Mouse (Mus musculus) heart, embryonic 12.5 days (tissue): ENCODE results near the gene Pcdh17. TPM values are rescaled to one million over a fixed set of nuclear protein-coding genes. Genes with fewer than 3 reads are reported as not detected.
A peak's percentile ranks its signal among the peaks of the same experiment; 100 is the strongest.

Experiments
- ATAC-seq: fragments of 200-750 bp; cut with Nextera tagmentation; 2 replicates; pipeline ENCODE4 v1.8.0; 2017; ENCODE audit warnings: moderate TSS enrichment, moderate library complexity; ENCODE audit not compliant: insufficient number of reproducible peaks, low FRiP score
- H3K27ac ChIP-seq: fragments of 300-500 bp; sonication (generic); 2 replicates; pipeline ENCODE4 v1.5.1; 2016; ENCODE audit warnings: mild to moderate bottlenecking, moderate library complexity; ENCODE audit not compliant: poor library complexity, severe bottlenecking
- H3K27me3 ChIP-seq: fragments of 300-500 bp; sonication (generic); replicated peaks from 2 replicates; pipeline ENCODE4 v1.6.1; 2016; ENCODE audit warnings: mild to moderate bottlenecking, moderate library complexity
- H3K36me3 ChIP-seq: fragments of 300-500 bp; sonication (generic); 2 replicates; pipeline ENCODE4 v1.6.1; 2016; ENCODE audit warnings: mild to moderate bottlenecking, moderate library complexity
- H3K4me1 ChIP-seq: fragments of 300-500 bp; sonication (generic); replicated peaks from 2 replicates; pipeline ENCODE4 v1.6.1; 2016; ENCODE audit warnings: mild to moderate bottlenecking
- H3K4me2 ChIP-seq: fragments of 300-500 bp; sonication (generic); 2 replicates; pipeline ENCODE4 v1.6.1; 2016; ENCODE audit warnings: mild to moderate bottlenecking, moderate library complexity
- H3K4me3 ChIP-seq: fragments of 300-500 bp; sonication (generic); 2 replicates; pipeline ENCODE4 v1.5.1; 2016; ENCODE audit warnings: mild to moderate bottlenecking
- H3K9ac ChIP-seq: fragments of 300-500 bp; sonication (generic); 2 replicates; pipeline ENCODE4 v1.6.1; 2016; ENCODE audit warnings: mild to moderate bottlenecking, moderate library complexity
- H3K9me3 ChIP-seq: fragments of 300-500 bp; sonication (generic); replicated peaks from 2 replicates; pipeline ENCODE4 v1.6.1; 2016; ENCODE audit warnings: mild to moderate bottlenecking, moderate library complexity
- WGBS: fragments of 180-500 bp; shearing (Covaris S2); methylation state at CpG from one replicate; pipeline ENCODE4 v1.1.7; 2016; 5-methylcytosine and 5-hydroxymethylcytosine counted together
- polyA plus RNA-seq: library from polyadenylated mRNA; unstranded; fragments of >200 nt; fragmentation: Nextera tagmentation; extraction: Ambion mirVana; gene quantifications from 2 replicates; pipeline ENCODE4 v1.2.1, GENCODE M21; 2016

Pcdh17 gene
- polyA plus RNA-seq = 1.7 and 1.8 TPM in 2 replicates

- Histone ChIP-seq H3K9me3 (no peaks in the 10 kb centered on the region), H3K27ac (peak within 1 kb of the TSS; percentile 68; the same call in 1 of the 2 replicates), H3K4me3 (peak within 1 kb of the TSS; percentile 76), H3K4me1 (peaks cover 22% of the 10 kb centered on the region; the same call in 1 of the 2 replicates), H3K27me3 (peaks cover 19% of the 10 kb centered on the region), H3K9ac (peak within 1 kb of the TSS; percentile 75), H3K36me3 (no peaks in the 10 kb centered on the region), H3K4me2 (peak within 1 kb of the TSS; percentile 92)
- ATAC-seq = peak; percentile 92
- WGBS = under 1% methylated on average over 31 of the region's 31 CpGs
Measured at GRCm38 (mm10) chr14:84443288-84443686, at the start of gene Pcdh17. TSS of gene Pcdh17 (plus strand) at chr14:84443563.

GRCm38 (mm10) chr14:84397137-84397536, 46.2 kb upstream of the Pcdh17 start:
- no peaks in the 10 kb centered on the region for H3K36me3 ChIP-seq
- H3K9me3 ChIP-seq = no peaks in the 10 kb centered on the region
- no peaks in the 10 kb centered on the region for H3K4me1 ChIP-seq
- no peak overlapping the region for H3K9ac ChIP-seq
- WGBS = 60% methylated on average over 1 of the region's 1 CpGs
- no peak overlapping the region for H3K4me2 ChIP-seq
- H3K4me3 ChIP-seq = no peak overlapping the region
- no peak for ATAC-seq
- no peaks in the 10 kb centered on the region for H3K27me3 ChIP-seq
- H3K27ac ChIP-seq = no peak overlapping the region

GRCm38 (mm10) chr14:84424736-84425135, 18.6 kb upstream of the Pcdh17 start:
- WGBS = 70% methylated on average over 2 of the region's 2 CpGs
- Histone ChIP-seq H3K9ac (no peak overlapping the region), H3K4me2 (no peak overlapping the region), H3K27ac (no peak overlapping the region), H3K4me3 (no peak overlapping the region), H3K9me3 (no peaks in the 10 kb centered on the region), H3K36me3 (no peaks in the 10 kb centered on the region), H3K4me1 (no peaks in the 10 kb centered on the region), H3K27me3 (no peaks in the 10 kb centered on the region)
- no peak for ATAC-seq

GRCm38 (mm10) chr14:84426616-84427015, 16.7 kb upstream of the Pcdh17 start:
- peak; percentile 77 for ATAC-seq
- Histone ChIP-seq H3K9ac (no peak overlapping the region), H3K27ac (no peak overlapping the region), H3K4me2 (no peak overlapping the region), H3K4me1 (no peaks in the 10 kb centered on the region), H3K27me3 (no peaks in the 10 kb centered on the region), H3K9me3 (no peaks in the 10 kb centered on the region), H3K4me3 (no peak overlapping the region), H3K36me3 (no peaks in the 10 kb centered on the region)

- H3K36me3 ChIP-seq = no peaks in the 10 kb centered on the region
- no peak overlapping the region for H3K4me3 ChIP-seq
- H3K9me3 ChIP-seq = no peaks in the 10 kb centered on the region
- H3K4me1 ChIP-seq = no peaks in the 10 kb centered on the region
- 27% methylated on average over 11 of the region's 11 CpGs for WGBS
- no peak for ATAC-seq
- no peak overlapping the region for H3K9ac ChIP-seq
- H3K4me2 ChIP-seq = no peak overlapping the region
- no peak overlapping the region for H3K27ac ChIP-seq
- no peaks in the 10 kb centered on the region for H3K27me3 ChIP-seq
Measured at GRCm38 (mm10) chr14:84438066-84438770, 5.1 kb upstream of the Pcdh17 start.

- Histone ChIP-seq H3K4me3 (no peak overlapping the region), H3K27me3 (no peaks in the 10 kb centered on the region), H3K9me3 (no peaks in the 10 kb centered on the region), H3K4me2 (no peak overlapping the region), H3K36me3 (no peaks in the 10 kb centered on the region), H3K9ac (no peak overlapping the region), H3K27ac (no peak overlapping the region), H3K4me1 (peaks cover 4% of the 10 kb centered on the region; the same call in 1 of the 2 replicates)
- WGBS = 14% methylated on average over 2 of the region's 2 CpGs
- ATAC-seq = no peak
Measured at GRCm38 (mm10) chr14:84440903-84441302, 2.5 kb upstream of the Pcdh17 start.

- Histone ChIP-seq H3K9me3 (no peaks in the 10 kb centered on the region), H3K36me3 (no peaks in the 10 kb centered on the region), H3K4me2 (peak overlapping the region; percentile 92), H3K27ac (peak overlapping the region; percentile 68; the same call in 1 of the 2 replicates), H3K9ac (peak overlapping the region; percentile 75), H3K4me1 (peaks cover 17% of the 10 kb centered on the region; the same call in 1 of the 2 replicates), H3K4me3 (peak overlapping the region; percentile 76), H3K27me3 (peaks cover 13% of the 10 kb centered on the region)
- under 1% methylated on average over 28 of the region's 30 CpGs for WGBS
- peak; percentile 41; the same call in 1 of the 2 replicates for ATAC-seq
Measured at GRCm38 (mm10) chr14:84442528-84443287, 655 bp upstream of the Pcdh17 start.

- peak overlapping the region; percentile 36 for H3K9ac ChIP-seq
- 3% methylated on average over 13 of the region's 13 CpGs for WGBS
- H3K27me3 ChIP-seq = peaks cover 20% of the 10 kb centered on the region
- no peaks in the 10 kb centered on the region for H3K9me3 ChIP-seq
- peak overlapping the region; percentile 76 for H3K4me3 ChIP-seq
- ATAC-seq = no peak
- peaks cover 26% of the 10 kb centered on the region for H3K4me1 ChIP-seq
- H3K27ac ChIP-seq = no peak overlapping the region
- peak overlapping the region; percentile 92 for H3K4me2 ChIP-seq
- no peaks in the 10 kb centered on the region for H3K36me3 ChIP-seq
Measured at GRCm38 (mm10) chr14:84443761-84444160, 398 bp downstream of the Pcdh17 start.

GRCm38 (mm10) chr14:84444276-84444662, 906 bp downstream of the Pcdh17 start:
- peak overlapping the region; percentile 32; the same call in 1 of the 2 replicates for H3K9ac ChIP-seq
- ATAC-seq = no peak
- H3K36me3 ChIP-seq = no peaks in the 10 kb centered on the region
- peaks cover 26% of the 10 kb centered on the region for H3K4me1 ChIP-seq
- H3K4me2 ChIP-seq = peak overlapping the region; percentile 92
- peak overlapping the region; percentile 76 for H3K4me3 ChIP-seq
- no peaks in the 10 kb centered on the region for H3K9me3 ChIP-seq
- WGBS = under 1% methylated on average over 21 of the region's 21 CpGs
- no peak overlapping the region for H3K27ac ChIP-seq
- H3K27me3 ChIP-seq = peaks cover 20% of the 10 kb centered on the region

- Histone ChIP-seq H3K4me1 (peaks cover 26% of the 10 kb centered on the region), H3K27ac (no peak overlapping the region), H3K4me3 (peak overlapping the region; percentile 76), H3K27me3 (peaks cover 20% of the 10 kb centered on the region), H3K9ac (peak overlapping the region; percentile 18), H3K9me3 (no peaks in the 10 kb centered on the region), H3K4me2 (peak overlapping the region; percentile 92), H3K36me3 (no peaks in the 10 kb centered on the region)
- no peak for ATAC-seq
- WGBS = under 1% methylated on average over 21 of the region's 21 CpGs
Measured at GRCm38 (mm10) chr14:84444663-84445502, 1.5 kb downstream of the Pcdh17 start.
